Mouse (Mus musculus): ENCODE measurements around the gene Vamp3.

DNA sequence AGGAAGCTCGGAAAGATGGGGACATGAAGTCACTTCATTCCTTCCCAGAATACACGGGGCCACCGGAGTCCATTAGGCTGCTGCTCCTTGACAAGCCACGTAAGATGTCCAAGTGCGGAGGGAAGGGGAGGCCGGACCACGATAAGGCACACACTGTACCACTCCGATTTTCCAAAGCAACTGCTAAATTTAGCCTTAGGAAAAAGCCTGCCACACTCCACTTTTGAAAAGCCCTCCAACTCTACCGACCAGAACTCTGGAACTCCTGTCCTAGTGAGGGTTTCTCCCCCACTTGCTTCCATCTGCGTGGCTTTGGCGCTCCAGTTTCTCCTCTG lies 39.3 kb upstream of the Vamp3 start:
- TF ChIP-seq CTCF (IDR thresholded peaks at IDR 0.05; ENCODE audit: insufficient read depth, low read depth, low read length) (no peak), POLR2A (IDR thresholded peaks at IDR 0.05; ENCODE audit: insufficient read depth, low read depth, low read length) (no peak)
